Mouse (Mus musculus): ENCODE measurements at regions not wholly inside any gene's neighbourhood (a gene's known extent, or its start where the extent isn't known, plus 50 kb on each side); places are given as distances from the start of the nearest gene placed in this dataset.

GRCm38 (mm10) chr9:61862071-61862480, 52.3 kb downstream of the Rplp1 start:
- in situ Hi-C loops (cut with MboI, MseI) = no loop called here

- in situ Hi-C loops (cut with MboI, MseI) = no loop called here
Measured at GRCm38 (mm10) chr9:61860147-61860546, 54.2 kb downstream of the Rplp1 start.

- in situ Hi-C loops (cut with MboI, MseI) = no loop called here
Measured at GRCm38 (mm10) chr9:61859438-61859837, 54.9 kb downstream of the Rplp1 start.

GRCm38 (mm10) chr9:61857817-61858216, 56.5 kb downstream of the Rplp1 start:
- in situ Hi-C loops (cut with MboI, MseI) = no loop called here

- in situ Hi-C loops (cut with MboI, MseI) = no loop called here
Measured at GRCm38 (mm10) chr9:61856686-61857085, 57.7 kb downstream of the Rplp1 start.

- in situ Hi-C loops (cut with MboI, MseI) = no loop called here
Measured at GRCm38 (mm10) chr9:61855686-61856085, 58.7 kb downstream of the Rplp1 start.

- in situ Hi-C loops (cut with MboI, MseI) = no loop called here
Measured at GRCm38 (mm10) chr9:61853841-61854240, 60.5 kb downstream of the Rplp1 start.

GRCm38 (mm10) chr9:61851331-61851730, 63.0 kb downstream of the Rplp1 start:
- in situ Hi-C loops (cut with MboI, MseI) = no loop called here

GRCm38 (mm10) chr9:61848401-61848800, 65.9 kb downstream of the Rplp1 start:
- in situ Hi-C loops (cut with MboI, MseI) = no loop called here

- in situ Hi-C loops (cut with MboI, MseI) = no loop called here
Measured at GRCm38 (mm10) chr9:61847496-61847895, 66.8 kb downstream of the Rplp1 start.

- in situ Hi-C loops (cut with MboI, MseI) = no loop called here
Measured at GRCm38 (mm10) chr9:61844645-61845044, 69.7 kb downstream of the Rplp1 start.

GRCm38 (mm10) chr9:61844141-61844540, 70.2 kb downstream of the Rplp1 start:
- in situ Hi-C loops (cut with MboI, MseI) = no loop called here

GRCm38 (mm10) chr9:61843513-61843912, 70.8 kb downstream of the Rplp1 start:
- in situ Hi-C loops (cut with MboI, MseI) = no loop called here

GRCm38 (mm10) chr9:61842384-61842783, 72.0 kb downstream of the Rplp1 start:
- in situ Hi-C loops (cut with MboI, MseI) = no loop called here

GRCm38 (mm10) chr9:61841222-61841621, 73.1 kb downstream of the Rplp1 start:
- in situ Hi-C loops (cut with MboI, MseI) = no loop called here

GRCm38 (mm10) chr9:61840353-61840752, 74.0 kb downstream of the Rplp1 start:
- in situ Hi-C loops (cut with MboI, MseI) = no loop called here

GRCm38 (mm10) chr9:61833226-61833625, 81.1 kb downstream of the Rplp1 start:
- in situ Hi-C loops (cut with MboI, MseI) = no loop called here

GRCm38 (mm10) chr9:61830236-61830635, 84.1 kb downstream of the Rplp1 start:
- in situ Hi-C loops (cut with MboI, MseI) = no loop called here

- in situ Hi-C loops (cut with MboI, MseI) = loop anchor here in 1 of 2 experiments (5.0 kb wide), 1 partner anchor 127 kb away; no protein-coding TSS in a partner anchor
Measured at GRCm38 (mm10) chr9:61829736-61830135, 84.6 kb downstream of the Rplp1 start.

GRCm38 (mm10) chr9:61829301-61829700, 85.0 kb downstream of the Rplp1 start:
- in situ Hi-C loops (cut with MboI, MseI) = loop anchor here in 1 of 2 experiments (5.0 kb wide), 1 partner anchor 127 kb away; no protein-coding TSS in a partner anchor

- in situ Hi-C loops (cut with MboI, MseI) = loop anchor here in 1 of 2 experiments (5.0 kb wide), 1 partner anchor 125 kb away; no protein-coding TSS in a partner anchor
Measured at GRCm38 (mm10) chr9:61827721-61828120, 86.6 kb downstream of the Rplp1 start.

- in situ Hi-C loops (cut with MboI, MseI) = loop anchor here in 1 of 2 experiments (5.0 kb wide), 1 partner anchor 125 kb away; no protein-coding TSS in a partner anchor
Measured at GRCm38 (mm10) chr9:61827014-61827413, 87.3 kb downstream of the Rplp1 start.

GRCm38 (mm10) chr9:61826415-61826814, 87.9 kb downstream of the Rplp1 start:
- in situ Hi-C loops (cut with MboI, MseI) = loop anchor here in 1 of 2 experiments (5.0 kb wide), 1 partner anchor 124 kb away; no protein-coding TSS in a partner anchor

GRCm38 (mm10) chr9:61825804-61826203, 88.5 kb downstream of the Rplp1 start:
- in situ Hi-C loops (cut with MboI, MseI) = loop anchor here in 1 of 2 experiments (5.0 kb wide), 1 partner anchor 124 kb away; no protein-coding TSS in a partner anchor
